Mouse (Mus musculus) lung, embryonic 14.5 days (tissue): ENCODE measurements around the gene Sh3pxd2a. TPM values are rescaled to one million over a fixed set of nuclear protein-coding genes. Genes with fewer than 3 reads are reported as not detected.

ENCODE experiments used
- ATAC-seq: fragments of 200-750 bp; cut with Nextera tagmentation; 2 replicates; pipeline ENCODE4 v1.8.0; 2017; ENCODE audit warnings: mild to moderate bottlenecking, moderate TSS enrichment, moderate library complexity; ENCODE audit not compliant: insufficient read depth
- DNase-seq: peaks from one replicate; pipeline ENCODE4 v3.0.0-alpha.2; 2015
- H3K27ac ChIP-seq: fragments of 300-500 bp; sonication (generic); 2 replicates; pipeline ENCODE4 v1.5.1; 2014; ENCODE audit warnings: low read depth, mild to moderate bottlenecking, moderate library complexity
- H3K27me3 ChIP-seq: fragments of 300-500 bp; sonication (generic); 2 replicates; pipeline ENCODE4 v1.6.1; 2014; ENCODE audit warnings: low read length, control low read depth; ENCODE audit not compliant: insufficient read depth
- H3K36me3 ChIP-seq: fragments of 300-500 bp; sonication (generic); 2 replicates; pipeline ENCODE4 v1.6.1; 2014; ENCODE audit warnings: control low read depth; ENCODE audit not compliant: insufficient read depth
- H3K4me1 ChIP-seq: fragments of 300-500 bp; sonication (generic); 2 replicates; pipeline ENCODE4 v1.6.1; 2014; ENCODE audit warnings: antibody characterized with exemption, control low read depth; ENCODE audit not compliant: insufficient read depth
- H3K4me2 ChIP-seq: fragments of 300-500 bp; sonication (generic); 2 replicates; pipeline ENCODE4 v1.6.1; 2014; ENCODE audit warnings: mild to moderate bottlenecking
- H3K4me3 ChIP-seq: fragments of 300-500 bp; sonication (generic); 2 replicates; pipeline ENCODE4 v1.5.1; 2014; ENCODE audit warnings: low read depth, low read length
- H3K9ac ChIP-seq: fragments of 300-500 bp; sonication (generic); 2 replicates; pipeline ENCODE4 v1.6.1; 2014
- H3K9me3 ChIP-seq: fragments of 300-500 bp; sonication (generic); 2 replicates; pipeline ENCODE4 v1.6.1; 2016; ENCODE audit warnings: low read depth, low read length, control low read depth
- CTCF ChIP-seq: IDR thresholded peaks from 2 replicates; pipeline ENCODE4 v1.5.1; 2016; ENCODE audit warnings: antibody characterized with exemption, low read depth
- WGBS: fragments of 180-500 bp; shearing (Covaris S2); extraction: QIAGEN DNeasy Blood & Tissue Kit; methylation state at CpG from one replicate; pipeline ENCODE4 v1.1.7; 2014; 5-methylcytosine and 5-hydroxymethylcytosine counted together
- polyA plus RNA-seq: library from polyadenylated mRNA; unstranded; fragments of >200 nt; fragmentation: Nextera tagmentation; extraction: Ambion mirVana; gene quantifications from 2 replicates; pipeline ENCODE4 v1.2.1, GENCODE M21; 2014

The Sh3pxd2a gene
- polyA plus RNA-seq, 1 experiment from 2014 or later = 12.0 TPM

DNA sequence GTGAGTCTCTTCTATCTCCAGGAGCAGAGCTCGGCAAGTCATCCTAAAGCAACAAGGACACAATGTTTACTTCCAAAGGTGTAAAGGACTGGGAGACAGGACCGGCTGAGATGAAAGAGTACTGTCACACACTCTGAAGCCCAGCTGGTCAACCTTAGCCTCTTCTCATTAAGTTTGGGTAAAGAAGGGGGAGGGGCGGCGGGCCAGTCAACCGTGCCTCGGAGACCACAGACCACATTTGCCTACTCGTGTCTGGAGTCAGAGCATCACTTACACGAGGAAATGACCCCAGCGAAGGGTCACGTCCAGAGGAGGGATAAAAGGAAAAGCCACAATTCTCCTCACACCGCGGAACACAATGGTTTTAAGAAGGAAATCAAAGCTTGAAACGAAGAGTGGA lies 995 bp downstream of the Sh3pxd2a start:
- peak overlapping the region; percentile 79 for H3K4me3 ChIP-seq
- H3K36me3 ChIP-seq = no peaks in the 10 kb centered on the region
- peak overlapping the region; percentile 84 for H3K9ac ChIP-seq
- no peak for ATAC-seq
- H3K9me3 ChIP-seq = no peaks in the 10 kb centered on the region
- peak overlapping the region; percentile 88 for H3K27ac ChIP-seq
- no peaks in the 10 kb centered on the region for H3K27me3 ChIP-seq
- no peak for TF ChIP-seq CTCF
- H3K4me2 ChIP-seq = peak overlapping the region; percentile 66
- WGBS = under 1% methylated on average over 13 of the region's 13 CpGs
- H3K4me1 ChIP-seq = peaks cover 25% of the 10 kb centered on the region
- DNase-seq = no peak

DNA sequence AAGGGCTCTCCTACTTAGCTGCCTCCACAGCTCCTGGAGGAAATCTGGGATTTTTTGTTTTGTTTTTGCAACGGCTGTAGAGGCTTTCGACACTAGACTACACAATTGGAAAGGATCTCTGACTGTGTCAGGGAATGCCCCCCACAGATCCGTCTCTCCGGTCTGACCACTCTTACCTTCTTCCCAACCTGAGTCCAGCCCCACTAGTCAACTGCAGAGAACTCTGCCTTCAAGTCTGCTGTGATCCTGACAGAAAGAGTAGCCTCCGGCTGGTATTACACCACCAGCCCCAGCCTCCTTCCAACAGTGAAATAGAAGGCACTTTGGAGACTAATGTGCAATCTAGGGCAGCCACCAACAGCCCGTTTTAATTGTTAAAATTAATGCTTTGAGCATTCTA lies 1.5 kb downstream of the Sh3pxd2a start:
- Histone ChIP-seq H3K27me3 (no peaks in the 10 kb centered on the region), H3K9ac (peak overlapping the region; percentile 84), H3K27ac (peak overlapping the region; percentile 16; the same call in 1 of the 2 replicates), H3K4me1 (peaks cover 29% of the 10 kb centered on the region), H3K4me2 (peak overlapping the region; percentile 66), H3K9me3 (no peaks in the 10 kb centered on the region), H3K36me3 (no peaks in the 10 kb centered on the region), H3K4me3 (peak overlapping the region; percentile 79)
- DNase-seq = no peak
- no peak for TF ChIP-seq CTCF
- no peak for ATAC-seq
- WGBS = 12% methylated on average over 6 of the region's 6 CpGs

DNA sequence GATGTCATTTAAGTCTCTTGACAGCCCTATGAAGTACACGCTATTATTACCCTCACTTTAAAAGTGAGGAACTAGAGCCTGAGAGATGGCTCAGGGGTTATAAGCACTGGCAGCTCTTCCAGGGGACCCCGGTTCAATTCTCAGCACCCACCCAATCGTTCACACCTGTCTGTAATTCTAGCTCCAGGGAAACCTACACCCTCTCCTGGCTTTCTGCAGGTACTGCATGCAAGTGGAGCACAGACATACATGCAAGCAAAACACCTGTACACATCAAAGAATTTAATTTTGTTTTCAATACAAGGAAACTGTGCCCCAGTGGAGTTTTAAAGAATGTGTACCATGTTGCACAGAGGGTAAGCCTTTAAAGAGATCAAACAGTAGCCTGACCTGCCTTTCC lies 2.4 kb downstream of the Sh3pxd2a start:
- Histone ChIP-seq H3K9ac (no peak overlapping the region), H3K4me1 (peaks cover 29% of the 10 kb centered on the region), H3K27ac (no peak overlapping the region), H3K9me3 (no peaks in the 10 kb centered on the region), H3K27me3 (no peaks in the 10 kb centered on the region), H3K4me2 (peak overlapping the region; percentile 66), H3K36me3 (no peaks in the 10 kb centered on the region), H3K4me3 (no peak overlapping the region)
- DNase-seq (no peak), ATAC-seq (no peak)
- TF ChIP-seq CTCF = peak; percentile 52
- WGBS = 80% methylated on average over 3 of the region's 3 CpGs

DNA sequence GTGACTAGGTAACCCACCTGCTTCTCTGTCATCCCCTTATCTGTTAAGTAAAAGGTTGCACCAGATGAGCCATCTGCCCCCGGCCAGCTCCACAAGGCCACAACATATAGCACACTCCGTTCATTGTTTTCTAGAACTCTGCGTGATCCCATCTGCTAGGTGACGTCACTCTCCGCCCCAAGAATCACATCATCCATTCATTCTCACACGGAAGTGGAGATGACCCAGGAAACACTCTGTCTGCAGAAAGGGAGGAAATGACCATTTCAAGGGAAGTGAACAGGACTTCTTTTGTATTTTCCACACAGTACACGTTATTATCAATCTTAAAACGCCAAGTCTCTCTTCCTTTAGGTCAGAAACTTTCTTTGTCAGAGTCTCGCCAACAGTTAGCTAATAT lies 2.8 kb downstream of the Sh3pxd2a start:
- H3K4me2 ChIP-seq = peak overlapping the region; percentile 66; the same call in 1 of the 2 replicates
- H3K4me1 ChIP-seq = peaks cover 29% of the 10 kb centered on the region
- ATAC-seq = no peak
- no peak overlapping the region for H3K27ac ChIP-seq
- no peak overlapping the region for H3K4me3 ChIP-seq
- no peaks in the 10 kb centered on the region for H3K36me3 ChIP-seq
- no peaks in the 10 kb centered on the region for H3K27me3 ChIP-seq
- DNase-seq = no peak
- WGBS = 58% methylated on average over 9 of the region's 9 CpGs
- H3K9ac ChIP-seq = no peak overlapping the region
- no peaks in the 10 kb centered on the region for H3K9me3 ChIP-seq
- TF ChIP-seq CTCF = no peak

DNA sequence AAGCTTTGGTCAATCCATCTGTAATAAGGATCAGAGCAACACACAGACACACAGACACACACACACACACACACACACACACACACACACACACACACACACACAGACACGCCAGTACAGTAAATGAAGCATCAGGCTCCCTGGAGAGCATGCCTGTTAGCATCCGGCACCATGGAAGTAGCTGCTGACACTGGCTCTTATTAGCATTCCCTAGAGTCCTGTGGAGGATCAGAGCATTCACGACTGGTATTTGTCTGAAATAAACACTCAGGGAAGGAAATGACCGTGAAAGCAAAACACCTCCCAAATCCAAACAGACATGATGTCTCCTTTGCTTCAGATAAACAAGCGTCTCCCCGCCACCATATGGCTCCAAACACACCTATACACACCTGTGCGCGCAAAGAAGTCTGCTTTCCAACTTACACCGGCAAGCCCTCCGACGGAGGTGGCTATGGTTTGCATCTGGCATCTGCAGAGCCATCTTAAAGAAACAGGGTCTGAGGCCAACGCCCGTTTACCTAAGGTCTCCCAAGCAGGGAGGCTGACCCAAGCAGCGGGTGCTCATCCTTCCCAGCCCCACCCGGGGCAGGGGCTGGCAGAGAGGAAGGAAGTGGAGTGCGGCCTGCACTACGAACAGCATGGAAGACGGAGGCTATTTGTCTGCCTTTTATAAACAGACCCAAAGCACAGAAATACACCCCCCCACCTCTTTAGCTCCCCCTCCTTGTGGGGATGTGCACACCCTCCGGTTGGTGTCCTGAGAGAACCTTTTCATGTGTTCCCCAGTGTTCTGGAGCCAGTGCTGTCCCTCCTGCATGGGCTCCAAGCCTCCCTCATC lies 3.9 kb downstream of the Sh3pxd2a start:
- Histone ChIP-seq H3K4me3 (no peak overlapping the region), H3K27me3 (no peaks in the 10 kb centered on the region), H3K4me2 (peak overlapping the region; percentile 40), H3K4me1 (peaks cover 29% of the 10 kb centered on the region), H3K27ac (no peak overlapping the region), H3K9ac (no peak overlapping the region), H3K9me3 (no peaks in the 10 kb centered on the region), H3K36me3 (no peaks in the 10 kb centered on the region)
- DNase-seq (no peak), ATAC-seq (no peak)
- 32% methylated on average over 19 of the region's 19 CpGs for WGBS
- no peak for TF ChIP-seq CTCF

DNA sequence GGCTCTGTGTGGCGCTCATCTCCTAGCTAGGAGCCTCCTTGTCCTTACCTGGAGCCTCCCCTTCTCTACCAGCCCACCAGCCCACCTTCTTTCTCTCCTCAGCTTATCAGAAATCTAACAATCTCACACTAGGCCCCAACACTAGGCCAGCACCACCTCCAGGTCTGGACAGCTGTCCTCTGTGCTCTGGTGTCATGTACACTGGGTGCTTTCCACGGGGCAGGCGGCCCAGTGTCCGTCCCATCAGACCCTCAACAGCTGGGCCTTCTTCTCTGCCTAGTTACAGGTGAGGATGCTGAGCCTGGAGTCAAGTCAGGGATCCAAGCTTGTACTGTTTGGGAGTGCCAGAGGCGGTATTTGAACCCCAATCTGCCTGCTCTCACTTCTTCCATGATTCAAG lies 5.0 kb downstream of the Sh3pxd2a start:
- no peak for ATAC-seq
- DNase-seq = no peak
- no peak overlapping the region for H3K4me2 ChIP-seq
- H3K9ac ChIP-seq = no peak overlapping the region
- H3K36me3 ChIP-seq = no peaks in the 10 kb centered on the region
- H3K27me3 ChIP-seq = no peaks in the 10 kb centered on the region
- no peak overlapping the region for H3K4me3 ChIP-seq
- no peaks in the 10 kb centered on the region for H3K9me3 ChIP-seq
- TF ChIP-seq CTCF = no peak
- WGBS = 77% methylated on average over 5 of the region's 5 CpGs
- no peak overlapping the region for H3K27ac ChIP-seq
- peaks cover 30% of the 10 kb centered on the region for H3K4me1 ChIP-seq

DNA sequence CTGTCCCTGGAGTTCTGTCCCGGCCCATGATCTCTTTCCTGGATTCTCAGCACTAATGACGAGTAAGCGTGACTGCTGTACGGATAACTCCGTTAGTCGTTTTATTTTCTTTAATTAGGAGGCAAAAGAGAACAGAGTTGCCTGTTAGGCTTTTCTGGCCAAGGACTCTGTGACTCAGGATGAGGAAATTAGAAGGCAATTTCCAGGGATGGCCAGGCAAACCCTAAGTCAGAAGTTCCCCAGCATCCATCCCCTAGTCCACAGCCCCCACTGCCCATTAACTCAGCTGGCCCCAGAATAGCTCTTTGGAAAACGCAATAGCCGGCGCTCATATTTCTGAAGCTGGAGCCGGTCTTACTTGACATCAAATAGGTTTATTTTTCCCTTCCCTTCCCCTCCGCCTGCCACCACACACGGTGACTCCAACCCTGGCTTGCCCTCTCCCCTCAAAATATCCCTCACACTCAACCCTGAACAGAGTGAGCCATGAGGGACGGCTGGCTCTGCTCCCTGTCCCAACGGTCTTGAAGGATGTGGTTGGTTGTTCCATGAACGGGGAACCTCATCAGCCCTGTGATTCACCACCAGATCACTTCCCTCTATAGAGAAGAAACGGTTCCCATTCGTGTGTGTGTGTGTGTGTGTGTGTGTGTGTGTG lies 5.6 kb downstream of the Sh3pxd2a start:
- H3K9me3 ChIP-seq = no peaks in the 10 kb centered on the region
- H3K27ac ChIP-seq = peak overlapping the region; percentile 42; the same call in 1 of the 2 replicates
- WGBS = 41% methylated on average over 17 of the region's 17 CpGs
- H3K27me3 ChIP-seq = no peaks in the 10 kb centered on the region
- no peaks in the 10 kb centered on the region for H3K36me3 ChIP-seq
- ATAC-seq (no peak), DNase-seq (no peak)
- peak overlapping the region; percentile 12; the same call in 1 of the 2 replicates for H3K4me2 ChIP-seq
- no peak overlapping the region for H3K9ac ChIP-seq
- no peak overlapping the region for H3K4me3 ChIP-seq
- no peak for TF ChIP-seq CTCF
- peaks cover 36% of the 10 kb centered on the region for H3K4me1 ChIP-seq
